9 mouse cellular contexts compared by ENCODE assay signal in genomic region chr4:103781398-103781797, GRCm38 (mm10).
A peak's percentile ranks its signal among the peaks of the same experiment; 100 is the strongest.
DNase-seq lines count a peak whose midpoint lies in the region; ATAC-seq and TF ChIP-seq lines count a peak whose summit lies in the region.
"Had no signal": no experiment of that assay in that cellular context is flagged by ENCODE, and none has a peak within 500 bp of the region (broad histone marks: within the 10 kb centered on the region; RNA-seq: fewer than 3 reads in every experiment).

No protein-coding gene starts in this region.

- H3K9me3 ChIP-seq in heart, embryonic 11.5 days (replicated peaks; ENCODE audit: control insufficient read depth, low read length), result no peaks in the 10 kb centered on the region
- no peaks in the 10 kb centered on the region for H3K9me3 ChIP-seq in heart, postnatal 0 days (replicated peaks; ENCODE audit: control insufficient read depth, low read length)
- no peaks in the 10 kb centered on the region for H3K9me3 ChIP-seq in lung, embryonic 15.5 days
- H3K9me3 ChIP-seq: liver, embryonic 13.5 days had no signal

- H3K4me2 ChIP-seq in heart, embryonic 11.5 days, result no peak overlapping the region
- no peak overlapping the region for H3K4me2 ChIP-seq in heart, postnatal 0 days (ENCODE audit: low read depth, low read length)
- H3K4me2 ChIP-seq in lung, embryonic 15.5 days, result no peak overlapping the region
- H3K4me2 ChIP-seq: liver, embryonic 13.5 days had no signal

- peak; percentile 98 for DNase-seq in heart, adult 11 months
- DNase-seq in heart, postnatal 0 days (ENCODE audit: low spot score), result peak; percentile 38
- DNase-seq in frontal cortex, adult 2 months (ENCODE audit: extremely low spot score in 1 of 2, low spot score in 1 of 2), result no peak
- no peak for DNase-seq in retina, postnatal 1 day
- DNase-seq in spleen, postnatal 14 days (ENCODE audit: low spot score in 2 of 2), result no peak
- DNase-seq: liver, embryonic 13.5 days had no signal

- no peak overlapping the region for H3K9ac ChIP-seq in heart, embryonic 11.5 days (ENCODE audit: low read depth, low read length)
- no peak overlapping the region for H3K9ac ChIP-seq in heart, postnatal 0 days (replicated peaks; ENCODE audit: low read depth, low read length)
- no peak overlapping the region for H3K9ac ChIP-seq in lung, embryonic 15.5 days
- H3K9ac ChIP-seq: liver, embryonic 13.5 days had no signal

- no peaks in the 10 kb centered on the region for H3K36me3 ChIP-seq in heart, embryonic 11.5 days (ENCODE audit: control insufficient read depth, insufficient read depth, low read length)
- H3K36me3 ChIP-seq in heart, postnatal 0 days (replicated peaks; ENCODE audit: control insufficient read depth, insufficient read depth, low read length), result no peaks in the 10 kb centered on the region
- no peaks in the 10 kb centered on the region for H3K36me3 ChIP-seq in lung, embryonic 15.5 days
- H3K36me3 ChIP-seq: liver, embryonic 13.5 days had no signal

- no peak overlapping the region for H3K27ac ChIP-seq in heart, embryonic 11.5 days (ENCODE audit: low read depth, low read length)
- no peak overlapping the region for H3K27ac ChIP-seq in heart, postnatal 0 days (ENCODE audit: low read depth)
- peak overlapping the region; percentile 29 for H3K27ac ChIP-seq in lung, embryonic 15.5 days
- H3K27ac ChIP-seq: liver, embryonic 13.5 days had no signal

- H3K27me3 ChIP-seq in heart, embryonic 11.5 days (ENCODE audit: control insufficient read depth, insufficient read depth, low read length), result no peaks in the 10 kb centered on the region
- no peaks in the 10 kb centered on the region for H3K27me3 ChIP-seq in heart, postnatal 0 days (ENCODE audit: control insufficient read depth, insufficient read depth, low read length)
- no peaks in the 10 kb centered on the region for H3K27me3 ChIP-seq in lung, embryonic 15.5 days
- H3K27me3 ChIP-seq: liver, embryonic 13.5 days had no signal

- ATAC-seq in heart, embryonic 11.5 days (replicated peaks; ENCODE audit: insufficient number of reproducible peaks, low FRiP score, low TSS enrichment), result no peak
- ATAC-seq in cerebellum, adult (ENCODE audit: insufficient number of reproducible peaks, low FRiP score, low TSS enrichment), result peak; percentile 75
- ATAC-seq in heart, postnatal 0 days (ENCODE audit: insufficient read depth, low read depth), result peak; percentile 24; the same call in 1 of the 2 replicates
- peak; percentile 87 for ATAC-seq in lung, embryonic 15.5 days (ENCODE audit: borderline replicate concordance, extremely low read depth, low FRiP score, low TSS enrichment)

- 61% methylated on average over 4 of the region's 4 CpGs for WGBS in heart, embryonic 11.5 days (ENCODE audit: insufficient replicate concordance)
- WGBS in heart, postnatal 0 days, result 49% methylated on average over 4 of the region's 4 CpGs
- WGBS in lung, embryonic 15.5 days, result 35% methylated on average over 4 of the region's 4 CpGs

- H3K4me1 ChIP-seq in heart, embryonic 11.5 days (ENCODE audit: control insufficient read depth, insufficient read depth, low read length), result no peaks in the 10 kb centered on the region
- H3K4me1 ChIP-seq in heart, postnatal 0 days (ENCODE audit: control insufficient read depth, insufficient read depth), result no peaks in the 10 kb centered on the region
- peaks cover 19% of the 10 kb centered on the region for H3K4me1 ChIP-seq in lung, embryonic 15.5 days
- H3K4me1 ChIP-seq: liver, embryonic 13.5 days had no signal

- no peak for TF ChIP-seq CTCF in heart, postnatal 0 days (IDR thresholded peaks at IDR 0.05; ENCODE audit: low read depth)

- TF ChIP-seq EP300 in heart, postnatal 0 days (IDR thresholded peaks at IDR 0.05; ENCODE audit: low read depth), result no peak

- no peak overlapping the region for H3K4me3 ChIP-seq in heart, embryonic 11.5 days (ENCODE audit: low read depth, low read length)
- no peak overlapping the region for H3K4me3 ChIP-seq in heart, postnatal 0 days (ENCODE audit: low read depth, low read length)
- H3K4me3 ChIP-seq in lung, embryonic 15.5 days, result no peak overlapping the region
- H3K4me3 ChIP-seq: liver, embryonic 13.5 days had no signal

Comparison
In these comparisons a context has a peak if more than half of its experiments do, and no peak if none do; other contexts are left out.
1. DNase-seq: peak in heart, adult 11 months (single experiment) and heart, postnatal 0 days (single experiment); none in frontal cortex, adult 2 months (0 of 2), retina, postnatal 1 day (single experiment) and spleen, postnatal 14 days (0 of 2).